Mouse (Mus musculus) CH12.LX (cell line): ENCODE data around the gene Map2k4.

Experiments
- CTCF ChIP-seq, 2 experiments: IDR thresholded peaks in 1 of 2; conservative IDR thresholded peaks in 1 of 2; 2 replicates each; pipeline ENCODE4 v1.5.1; 2011 to 2012; ENCODE audit warnings: low read depth in 2 of 2, low read length in 2 of 2, improper control_type of control experiment in 1 of 2, inconsistent platforms in 1 of 2, mild to moderate bottlenecking in 1 of 2, moderate library complexity in 1 of 2
- E2F4 ChIP-seq: IDR thresholded peaks from 2 replicates; pipeline ENCODE4 v1.6.1; 2011; ENCODE audit warnings: low read depth, low read length, improper control_type of control experiment; ENCODE audit not compliant: insufficient replicate concordance
- KAT2A ChIP-seq: IDR thresholded peaks from 2 replicates; pipeline ENCODE4 v1.6.1; 2012; ENCODE audit warnings: low read length, improper control_type of control experiment, inconsistent platforms; ENCODE audit not compliant: insufficient replicate concordance
- MAX ChIP-seq: IDR thresholded peaks from 2 replicates; pipeline ENCODE4 v1.6.1; 2011; ENCODE audit warnings: low read length, improper control_type of control experiment
- NELFE ChIP-seq: IDR thresholded peaks from 2 replicates; pipeline ENCODE4 v1.6.1; 2011; ENCODE audit warnings: low read depth, low read length, improper control_type of control experiment
- NRF1 ChIP-seq: IDR thresholded peaks from 2 replicates; pipeline ENCODE4 v1.6.1; 2014; ENCODE audit warnings: low read depth, mild to moderate bottlenecking, inconsistent platforms, low read length, improper control_type of control experiment, moderate library complexity
- POLR2A ChIP-seq: IDR thresholded peaks from 2 replicates; pipeline ENCODE4 v1.6.1; 2011; ENCODE audit warnings: low read depth, mild to moderate bottlenecking, improper control_type of control experiment, low read length
- ZC3H11A ChIP-seq: IDR thresholded peaks from 2 replicates; pipeline ENCODE4 v1.6.1; 2012; ENCODE audit warnings: low read depth, mild to moderate bottlenecking, inconsistent platforms, low read length, improper control_type of control experiment

- TF ChIP-seq CTCF (conservative IDR thresholded peaks at IDR 0.05 in 1 of 2, IDR thresholded peaks at IDR 0.05 in 1 of 2; ENCODE audit: low read depth in 2 of 2, low read length in 2 of 2), result no peak
- TF ChIP-seq E2F4, result no peak
- TF ChIP-seq ZC3H11A, result no peak
- no peak for TF ChIP-seq NRF1
- no peak for TF ChIP-seq MAX
- no peak for TF ChIP-seq POLR2A
- TF ChIP-seq KAT2A, result no peak
- TF ChIP-seq NELFE, result no peak
These were observed 26.3 kb upstream of the Map2k4 start for GRCm38 (mm10) chr11:65814381-65814780.
